Mouse (Mus musculus) hindbrain, postnatal 0 days (tissue): ENCODE results near the gene Cfap299. TPM values are rescaled to one million over a fixed set of nuclear protein-coding genes. Genes with fewer than 3 reads are reported as not detected.

Source experiments
- ATAC-seq: fragments of 200-750 bp; cut with Nextera tagmentation; 2 replicates; pipeline ENCODE4 v1.8.0; 2017; ENCODE audit warnings: mild to moderate bottlenecking, moderate TSS enrichment, moderate library complexity
- DNase-seq: peaks from one replicate; pipeline ENCODE4 v3.0.0-alpha.2; 2015; ENCODE audit warnings: low spot score
- H3K27ac ChIP-seq: fragments of 300-500 bp; sonication (generic); 2 replicates; pipeline ENCODE4 v1.5.1; 2014; ENCODE audit warnings: mild to moderate bottlenecking
- H3K27me3 ChIP-seq: fragments of 300-500 bp; sonication (generic); 2 replicates; pipeline ENCODE4 v1.6.1; 2014; ENCODE audit warnings: low read length, mixed read lengths; ENCODE audit not compliant: insufficient read depth
- H3K36me3 ChIP-seq: fragments of 300-500 bp; sonication (generic); 2 replicates; pipeline ENCODE4 v1.6.1; 2014; ENCODE audit warnings: low read length, mixed read lengths; ENCODE audit not compliant: insufficient read depth
- H3K4me1 ChIP-seq: fragments of 300-500 bp; sonication (generic); 2 replicates; pipeline ENCODE4 v1.6.1; 2014; ENCODE audit warnings: antibody characterized with exemption, low read length, mixed read lengths; ENCODE audit not compliant: insufficient read depth
- H3K4me2 ChIP-seq: fragments of 300-500 bp; sonication (generic); 2 replicates; pipeline ENCODE4 v1.6.1; 2014; ENCODE audit warnings: low read depth, mild to moderate bottlenecking, low read length, moderate library complexity, mixed read lengths
- H3K4me3 ChIP-seq: fragments of 300-500 bp; sonication (generic); 2 replicates; pipeline ENCODE4 v1.5.1; 2014; ENCODE audit warnings: low read length
- H3K9ac ChIP-seq: fragments of 300-500 bp; sonication (generic); replicated peaks from 2 replicates; pipeline ENCODE4 v1.6.1; 2014; ENCODE audit warnings: mild to moderate bottlenecking, low read length, moderate library complexity, mixed read lengths
- H3K9me3 ChIP-seq: fragments of 300-500 bp; sonication (generic); 2 replicates; pipeline ENCODE4 v1.6.1; 2016; ENCODE audit warnings: low read length, mixed read lengths
- CTCF ChIP-seq: IDR thresholded peaks from 2 replicates; pipeline ENCODE4 v1.5.1; 2016; ENCODE audit warnings: antibody characterized with exemption, control low read depth, low read depth
- WGBS: fragments of 180-500 bp; shearing (Covaris S2); extraction: QIAGEN DNeasy Blood & Tissue Kit; methylation state at CpG from one replicate; pipeline ENCODE4 v1.1.7; 2014; 5-methylcytosine and 5-hydroxymethylcytosine counted together
- polyA plus RNA-seq: library from polyadenylated mRNA; unstranded; fragments of >200 nt; fragmentation: Nextera tagmentation; extraction: Ambion mirVana; gene quantifications from 2 replicates; pipeline ENCODE4 v1.2.1, GENCODE M21; 2015
- total RNA-seq: library from RNA; depleted of rRNA; stranded (reverse); fragments of >200 nt; gene quantifications from 2 replicates; pipeline ENCODE4 v1.2.3, GENCODE M21; 2014

The Cfap299 gene
- total and polyA plus RNA-seq, 2 experiments from 2014 or later, result 1.0 to 2.3 TPM

DNA sequence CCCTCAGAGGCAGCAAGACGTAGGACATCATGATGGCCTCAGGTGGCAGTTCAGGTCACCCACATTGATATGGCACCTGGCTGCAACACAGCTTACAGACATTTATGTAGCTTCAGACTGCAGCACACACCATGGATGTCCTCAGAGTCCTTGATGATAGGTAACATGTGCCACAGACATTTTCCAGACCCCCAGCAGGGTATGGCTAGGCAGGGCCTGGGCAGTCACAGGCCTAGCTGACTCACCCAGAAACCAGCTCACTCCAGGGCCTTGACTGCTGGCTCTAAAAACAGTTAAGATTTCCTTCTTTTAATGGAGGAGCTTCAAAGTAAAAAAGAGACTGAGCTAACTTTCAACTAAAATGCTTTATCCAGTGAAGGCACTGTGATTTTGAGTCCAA is 95.9 kb downstream of the Cfap299 start:
- no peaks in the 10 kb centered on the region for H3K4me1 ChIP-seq
- no peak overlapping the region for H3K4me3 ChIP-seq
- ATAC-seq (no peak), DNase-seq (no peak)
- no peaks in the 10 kb centered on the region for H3K9me3 ChIP-seq
- H3K27ac ChIP-seq, result no peak overlapping the region
- no peak overlapping the region for H3K9ac ChIP-seq
- WGBS, result 94% methylated on average over 1 of the region's 1 CpGs
- no peaks in the 10 kb centered on the region for H3K36me3 ChIP-seq
- no peak for TF ChIP-seq CTCF
- H3K27me3 ChIP-seq, result no peaks in the 10 kb centered on the region
- no peak overlapping the region for H3K4me2 ChIP-seq

DNA sequence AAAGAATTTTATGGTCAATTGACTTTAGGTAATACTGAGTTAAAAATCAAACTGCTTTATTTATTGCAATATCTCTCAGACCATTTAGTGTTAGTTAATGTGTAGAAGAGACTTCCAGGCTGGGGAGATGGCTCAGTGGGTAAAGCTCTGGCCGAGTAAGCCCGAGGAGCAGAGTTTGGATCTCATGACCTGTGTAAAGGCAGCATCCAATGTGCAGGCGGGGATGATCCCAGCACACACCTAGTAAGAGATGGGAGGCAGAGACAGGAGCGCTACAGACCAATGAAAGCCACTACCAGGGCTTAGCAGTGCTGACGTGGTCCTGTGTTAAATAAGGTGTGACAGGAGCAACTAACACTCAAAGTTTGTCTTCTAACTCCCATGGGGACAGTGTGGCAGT is 97.0 kb downstream of the Cfap299 start:
- Histone ChIP-seq H3K27me3 (no peaks in the 10 kb centered on the region), H3K4me3 (no peak overlapping the region), H3K36me3 (no peaks in the 10 kb centered on the region), H3K9ac (no peak overlapping the region), H3K9me3 (no peaks in the 10 kb centered on the region), H3K27ac (no peak overlapping the region), H3K4me2 (no peak overlapping the region), H3K4me1 (no peaks in the 10 kb centered on the region)
- no peak for DNase-seq
- 88% methylated on average over 5 of the region's 5 CpGs for WGBS
- no peak for ATAC-seq
- TF ChIP-seq CTCF, result no peak

DNA sequence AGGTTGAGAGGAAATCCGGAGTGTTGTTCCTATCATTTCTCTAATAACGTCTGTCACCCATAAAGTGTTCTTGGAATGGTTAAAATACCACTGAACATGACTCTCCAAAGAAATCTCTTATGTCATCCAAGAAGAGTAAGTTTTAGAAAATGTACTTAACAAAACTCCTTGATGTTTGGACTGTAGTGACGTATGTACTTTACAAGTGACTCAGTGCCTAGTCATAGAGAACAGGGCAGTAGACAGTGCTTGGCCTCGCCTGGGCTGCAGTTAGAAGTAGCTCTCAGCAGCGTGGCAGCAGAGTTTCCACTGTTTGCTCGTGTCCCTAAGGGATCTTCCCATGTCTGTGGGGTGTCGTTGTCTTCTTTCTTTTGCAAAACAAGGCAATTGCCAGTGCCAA is 101.0 kb downstream of the Cfap299 start:
- H3K4me1 ChIP-seq, result no peaks in the 10 kb centered on the region
- DNase-seq (no peak), ATAC-seq (no peak)
- no peak overlapping the region for H3K4me3 ChIP-seq
- no peaks in the 10 kb centered on the region for H3K9me3 ChIP-seq
- TF ChIP-seq CTCF, result no peak
- H3K9ac ChIP-seq, result no peak overlapping the region
- H3K27ac ChIP-seq, result no peak overlapping the region
- H3K27me3 ChIP-seq, result no peaks in the 10 kb centered on the region
- 64% methylated on average over 7 of the region's 7 CpGs for WGBS
- H3K4me2 ChIP-seq, result no peak overlapping the region
- H3K36me3 ChIP-seq, result no peaks in the 10 kb centered on the region

DNA sequence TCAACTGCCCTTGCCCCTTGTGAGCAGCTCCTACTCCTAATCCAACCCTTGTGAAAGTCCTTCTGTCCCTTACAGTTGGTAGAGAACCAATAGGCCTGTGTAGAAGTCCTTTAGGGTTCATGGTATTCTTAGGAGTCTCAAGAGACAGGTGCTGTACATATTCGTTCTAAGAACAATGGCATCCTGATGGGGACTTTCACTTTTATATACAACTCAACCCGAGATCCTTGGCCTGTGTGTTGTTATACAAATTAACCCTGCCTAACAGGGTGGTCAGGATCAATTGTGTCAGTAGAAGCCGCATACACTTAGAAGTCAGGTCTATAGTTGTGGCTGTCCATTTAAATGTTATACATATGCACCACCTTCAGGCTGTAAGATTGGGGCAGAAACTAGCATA is 109.6 kb downstream of the Cfap299 start:
- Histone ChIP-seq H3K9me3 (no peaks in the 10 kb centered on the region), H3K4me2 (no peak overlapping the region), H3K27ac (no peak overlapping the region), H3K36me3 (no peaks in the 10 kb centered on the region), H3K4me1 (no peaks in the 10 kb centered on the region), H3K9ac (no peak overlapping the region), H3K27me3 (no peaks in the 10 kb centered on the region), H3K4me3 (no peak overlapping the region)
- no peak for DNase-seq
- WGBS, result 61% methylated on average over 3 of the region's 3 CpGs
- ATAC-seq, result no peak
- TF ChIP-seq CTCF, result no peak

DNA sequence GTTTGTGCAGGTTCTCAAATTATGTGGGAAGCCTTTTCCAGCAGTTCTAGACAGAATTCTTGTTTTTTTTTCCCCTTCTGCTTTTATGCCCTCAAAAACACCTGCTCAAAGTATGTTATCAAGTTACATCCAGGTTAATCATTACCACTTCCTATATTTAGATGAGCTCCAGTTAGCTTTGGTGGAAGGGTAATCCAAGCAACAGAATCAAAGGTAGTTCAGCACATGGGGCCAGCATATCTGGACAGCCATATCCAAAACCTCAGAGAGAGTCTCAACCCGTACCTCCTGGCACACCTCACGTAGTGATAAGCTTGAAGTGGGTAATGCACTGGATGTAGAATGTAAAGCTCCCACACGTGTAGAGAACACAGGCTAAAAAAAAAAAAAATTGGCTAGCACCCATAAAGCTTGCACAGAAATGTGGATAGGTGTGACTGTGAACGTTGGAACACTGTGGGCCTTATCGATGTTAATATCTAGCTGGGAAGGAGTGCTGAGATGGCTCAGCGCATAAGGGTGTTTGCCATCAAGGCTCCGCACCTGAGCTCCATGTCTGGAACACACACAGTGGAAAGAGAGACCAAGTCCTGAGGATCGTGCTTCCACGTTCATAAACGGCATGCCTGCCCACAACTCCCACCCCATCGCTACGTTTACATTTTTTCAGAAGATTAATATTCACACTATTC is 117.8 kb downstream of the Cfap299 start:
- no peak overlapping the region for H3K4me3 ChIP-seq
- no peak for DNase-seq
- H3K9me3 ChIP-seq, result no peaks in the 10 kb centered on the region
- no peak overlapping the region for H3K9ac ChIP-seq
- no peaks in the 10 kb centered on the region for H3K36me3 ChIP-seq
- no peaks in the 10 kb centered on the region for H3K4me1 ChIP-seq
- ATAC-seq, result no peak
- no peak overlapping the region for H3K27ac ChIP-seq
- H3K4me2 ChIP-seq, result no peak overlapping the region
- no peak for TF ChIP-seq CTCF
- 91% methylated on average over 12 of the region's 12 CpGs for WGBS
- no peaks in the 10 kb centered on the region for H3K27me3 ChIP-seq

DNA sequence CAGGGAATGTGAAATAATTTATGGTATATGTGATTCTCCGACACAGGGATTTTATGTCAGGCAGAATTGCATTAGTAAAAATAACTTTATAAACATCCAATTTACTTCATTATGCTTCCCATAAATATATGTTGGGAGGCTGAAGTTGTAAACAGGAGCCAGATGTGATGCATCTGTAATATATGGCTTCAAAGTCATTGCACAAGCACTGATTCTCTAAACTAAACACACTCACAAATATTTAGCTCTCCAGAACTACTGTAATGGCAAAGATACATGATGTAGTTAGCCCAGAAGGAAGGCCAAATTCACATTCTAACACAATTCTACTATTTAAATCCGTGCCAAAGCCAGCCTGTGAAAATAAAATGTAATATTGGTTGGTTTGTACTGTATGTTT is 120.8 kb downstream of the Cfap299 start:
- Histone ChIP-seq H3K4me3 (no peak overlapping the region), H3K27me3 (no peaks in the 10 kb centered on the region)
- WGBS, result 82% methylated on average over 2 of the region's 2 CpGs

DNA sequence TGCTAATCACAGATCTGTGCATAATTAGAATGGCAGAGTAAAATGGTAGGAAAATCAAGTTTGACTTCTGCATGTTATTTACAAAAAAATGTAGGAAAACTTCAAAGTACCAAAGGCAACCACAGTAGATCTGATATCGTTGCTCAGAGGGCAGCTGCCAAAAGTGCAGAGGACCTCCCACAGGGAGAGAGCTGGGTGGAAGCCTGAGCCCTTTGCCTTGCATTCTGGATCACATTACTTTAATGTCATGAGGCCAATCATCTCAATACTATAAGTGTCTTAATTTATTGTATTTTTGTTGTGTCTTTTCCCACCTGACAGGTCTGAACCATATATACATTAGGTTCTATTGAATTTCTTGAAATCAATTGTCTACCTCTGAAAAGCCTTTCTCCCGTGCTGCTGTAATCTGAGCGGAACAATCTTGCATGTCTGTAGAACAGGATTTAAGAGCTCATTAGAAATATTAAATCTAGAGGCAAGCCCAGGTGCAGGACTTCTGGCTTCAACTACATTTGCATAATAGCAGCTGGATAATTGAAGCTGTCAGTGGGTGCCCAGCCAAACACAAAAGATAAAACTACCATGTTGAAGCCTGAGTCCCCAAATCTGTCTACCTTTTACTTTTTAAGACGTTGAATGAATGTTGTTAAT is 137.9 kb downstream of the Cfap299 start:
- no peaks in the 10 kb centered on the region for H3K4me1 ChIP-seq
- ATAC-seq, result no peak
- WGBS, result 46% methylated on average over 4 of the region's 4 CpGs

More for the DNA sequence above, 120.8 kb downstream of the Cfap299 start:
- no peak for TF ChIP-seq CTCF
- H3K36me3 ChIP-seq, result no peaks in the 10 kb centered on the region
- H3K4me2 ChIP-seq, result no peak overlapping the region
- H3K4me1 ChIP-seq, result no peaks in the 10 kb centered on the region
- ATAC-seq, result no peak
- H3K27ac ChIP-seq, result no peak overlapping the region
- DNase-seq, result no peak
- no peak overlapping the region for H3K9ac ChIP-seq
- H3K9me3 ChIP-seq, result no peaks in the 10 kb centered on the region

More for the DNA sequence above, 137.9 kb downstream of the Cfap299 start:
- Histone ChIP-seq H3K4me3 (no peak overlapping the region), H3K9me3 (no peaks in the 10 kb centered on the region), H3K9ac (no peak overlapping the region), H3K27me3 (no peaks in the 10 kb centered on the region), H3K27ac (no peak overlapping the region), H3K4me2 (no peak overlapping the region), H3K36me3 (no peaks in the 10 kb centered on the region)
- no peak for DNase-seq
- TF ChIP-seq CTCF, result no peak
